Mouse (Mus musculus) layer of hippocampus, adult 9-10 months (tissue): ENCODE data around the gene Obp2b.
"Not testable (repeated sequence)": the region's sequence is repeated elsewhere in the genome, so short reads cannot be mapped to it uniquely, and the experiment has no call there.

Source experiments
- DNase-seq: peaks from one replicate; pipeline ENCODE4 v3.0.0; 2022; ENCODE audit warnings: low spot score

Gene Obp2b

GRCm38 (mm10) chr2:25736709-25737108, at the start of gene Obp2b:
TSS of gene Obp2b (plus strand) at chr2:25737009.
- not testable (repeated sequence) for DNase-seq

DNA sequence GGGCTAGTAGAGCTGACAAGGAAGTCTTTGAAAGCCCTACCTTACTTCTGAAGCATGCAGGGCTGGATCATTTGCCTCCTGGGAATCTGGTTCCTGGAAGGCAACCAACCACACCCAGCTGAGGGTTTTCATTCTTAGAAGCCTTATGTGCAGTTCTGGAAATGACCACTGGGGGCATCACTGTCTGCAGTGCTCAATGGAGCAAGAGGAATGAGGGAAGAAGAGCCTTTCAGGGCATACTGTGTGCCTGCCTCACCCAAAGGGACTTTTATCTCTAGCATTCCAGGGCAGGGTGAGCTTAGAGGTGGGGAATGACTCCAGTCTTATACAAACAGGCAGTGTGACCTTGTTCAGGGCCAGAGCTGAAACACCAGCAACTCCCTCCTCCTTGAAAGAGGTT, 42.2 kb upstream of the Obp2b start:
- no peak for DNase-seq

GRCm38 (mm10) chr2:25696951-25697350, 39.9 kb upstream of the Obp2b start:
- DNase-seq, result no peak

GRCm38 (mm10) chr2:25698696-25699095, 38.1 kb upstream of the Obp2b start:
- DNase-seq, result no peak

DNA sequence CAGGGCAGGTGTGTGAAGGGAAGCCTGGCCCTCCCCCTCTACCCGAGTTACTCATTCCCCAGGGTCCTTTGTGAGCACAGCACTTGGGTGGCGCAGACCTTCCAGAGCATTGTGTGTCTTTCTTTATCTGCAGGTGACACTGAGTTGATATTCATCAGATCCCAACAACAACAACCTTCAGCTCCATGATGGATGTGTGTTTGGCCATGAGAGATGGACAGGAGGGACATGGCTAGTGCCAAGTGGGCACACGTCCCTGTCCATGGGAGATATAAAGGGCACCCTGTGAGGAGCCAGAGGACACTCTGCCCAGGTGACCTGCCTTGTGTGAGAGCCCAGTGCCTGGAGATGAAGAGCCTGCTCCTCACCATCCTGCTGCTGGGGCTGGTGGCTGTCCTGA, 37.1 kb upstream of the Obp2b start, which contains the start of gene Obp2a:
Gene Obp2a (plus strand): TSS at position 301 of the 400 bp plus-strand sequence.
- not testable (repeated sequence) for DNase-seq

GRCm38 (mm10) chr2:25701001-25701400, 35.8 kb upstream of the Obp2b start:
- no peak for DNase-seq

GRCm38 (mm10) chr2:25703706-25704105, 33.1 kb upstream of the Obp2b start:
- no peak for DNase-seq

GRCm38 (mm10) chr2:25706643-25707481, 29.9 kb upstream of the Obp2b start, which contains the start of gene Bmyc:
TSS of gene Bmyc (plus strand) at chr2:25706739.
- DNase-seq, result peak; percentile 65

GRCm38 (mm10) chr2:25708121-25708520, 28.7 kb upstream of the Obp2b start:
- peak; percentile 16 for DNase-seq

- not testable (repeated sequence) for DNase-seq
Measured at GRCm38 (mm10) chr2:25709056-25709455, 27.8 kb upstream of the Obp2b start.

DNA sequence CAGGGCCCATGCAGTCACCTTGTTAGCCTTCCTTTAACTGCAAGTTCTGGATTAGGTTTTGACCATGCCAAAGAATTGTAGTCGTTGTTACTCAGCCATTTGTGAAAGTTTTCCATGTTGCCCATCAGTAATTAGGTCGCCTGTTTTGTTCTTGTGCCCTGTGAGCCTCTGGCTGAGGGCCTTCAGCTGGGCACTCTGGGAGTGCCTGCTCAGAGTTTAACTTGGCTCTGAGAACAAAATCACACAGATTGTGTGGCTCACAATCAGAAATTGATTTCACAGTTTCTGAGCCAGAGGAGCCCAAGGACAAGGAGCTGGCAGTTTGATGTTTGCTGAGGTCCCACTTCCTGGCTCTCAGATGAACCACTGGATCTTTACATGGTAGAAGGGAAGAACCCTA, 27.0 kb upstream of the Obp2b start:
- not testable (repeated sequence) for DNase-seq

DNA sequence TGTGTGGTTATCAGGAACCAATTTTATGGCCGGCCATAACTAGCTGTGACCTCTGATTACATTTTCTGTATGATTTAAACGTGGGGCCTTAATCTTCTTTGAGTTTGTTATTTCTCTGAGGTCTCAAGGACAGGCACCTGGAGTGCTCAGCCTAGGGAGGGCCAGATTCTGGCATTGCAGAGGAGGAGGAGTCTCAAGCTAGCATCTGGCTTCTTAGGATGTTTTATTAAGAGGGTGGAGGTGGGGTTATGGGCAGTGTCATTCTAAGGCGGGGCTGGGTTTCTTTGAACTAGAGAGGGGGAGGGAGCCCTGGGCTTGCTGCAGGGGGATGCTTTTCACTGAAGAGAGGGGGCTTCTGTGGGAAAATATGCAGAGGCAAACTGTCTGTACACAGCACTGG, 25.2 kb upstream of the Obp2b start:
- DNase-seq, result not testable (repeated sequence)

DNA sequence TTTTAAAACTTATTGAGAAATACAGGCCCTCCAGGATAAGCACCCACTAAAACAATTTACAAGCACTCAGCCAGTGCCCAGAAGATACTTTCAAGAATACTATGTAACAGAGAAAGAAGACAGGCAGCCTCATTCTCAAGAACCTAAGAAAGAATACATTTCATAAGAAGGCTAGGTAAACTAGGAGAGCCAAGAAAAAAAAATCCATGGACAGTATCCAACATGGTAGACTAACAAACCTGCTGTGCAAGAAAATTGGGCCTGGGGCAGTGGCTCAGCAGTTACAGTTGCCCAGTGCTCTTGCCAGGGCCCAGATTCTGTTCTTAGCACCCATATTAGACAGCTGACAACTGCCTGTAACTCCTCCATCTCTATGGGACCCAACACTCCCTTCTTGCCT, 19.6 kb upstream of the Obp2b start:
- DNase-seq, result no peak

- DNase-seq, result no peak
Measured at GRCm38 (mm10) chr2:25733199-25733930, 3.4 kb upstream of the Obp2b start.

DNA sequence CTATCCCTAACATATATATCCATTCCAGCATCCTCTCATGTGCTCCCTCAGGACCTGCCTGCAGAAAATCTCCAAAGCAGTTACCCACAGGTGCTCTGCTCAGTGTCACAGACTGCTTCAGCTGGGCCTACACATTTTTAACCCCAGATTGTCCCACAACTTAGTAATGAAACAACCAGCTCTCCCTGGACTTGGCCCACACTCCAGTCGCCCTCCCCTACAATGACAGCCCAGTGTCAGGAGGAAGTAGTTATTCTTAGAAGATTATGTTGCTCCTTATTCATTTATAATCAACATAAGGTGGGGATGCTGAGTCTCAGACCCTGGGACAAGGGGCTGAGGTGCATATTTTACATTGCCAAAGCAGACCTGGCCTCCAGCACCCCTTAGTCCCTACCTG, 4.9 kb downstream of the Obp2b start:
- no peak for DNase-seq

DNA sequence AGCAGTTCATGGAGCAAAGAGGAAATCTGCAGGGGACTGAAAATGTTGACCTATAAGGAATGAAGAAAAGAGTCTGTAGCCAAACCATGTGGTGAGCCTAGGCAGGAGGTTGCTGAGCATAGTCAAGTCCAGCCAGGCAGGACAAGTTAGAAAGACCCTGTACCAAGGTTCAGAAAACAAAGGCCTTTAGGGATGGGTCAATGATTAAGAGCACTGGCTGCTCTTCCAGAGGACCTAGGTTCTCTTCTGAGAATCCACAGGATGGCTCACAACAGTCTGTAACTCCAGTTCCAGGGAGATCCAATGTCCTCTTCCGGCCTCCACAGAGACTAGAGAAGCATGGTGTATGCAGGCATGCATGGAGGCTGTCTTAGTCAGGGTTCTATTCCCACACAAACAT, 17.4 kb downstream of the Obp2b start:
- no peak for DNase-seq

- DNase-seq, result no peak
Measured at GRCm38 (mm10) chr2:25758064-25758625, 21.3 kb downstream of the Obp2b start.

DNA sequence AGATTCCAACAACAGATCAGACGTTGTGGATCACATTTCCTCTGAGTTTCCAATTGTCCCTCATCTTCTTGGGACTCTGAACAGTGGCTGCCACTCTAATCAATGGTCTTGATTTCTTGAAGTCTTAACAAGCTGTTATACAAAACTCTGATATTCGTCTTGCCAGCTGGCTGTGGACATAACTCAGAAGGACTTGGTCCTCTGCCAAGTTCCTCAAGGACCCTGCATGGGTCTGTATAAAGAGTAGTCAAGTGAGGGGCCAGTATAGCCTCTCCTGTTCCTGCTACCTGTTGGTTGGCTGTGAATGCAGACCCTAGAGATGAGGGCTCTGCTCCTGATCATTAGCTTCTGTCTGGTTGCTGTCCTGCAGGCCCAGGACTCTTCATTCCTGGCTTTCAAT, 28.5 kb downstream of the Obp2b start, which contains the start of gene Lcn3:
Gene Lcn3 (plus strand): TSS at position 301 of the 400 bp plus-strand sequence.
- DNase-seq, result no peak

- no peak for DNase-seq
Measured at GRCm38 (mm10) chr2:25767764-25768163, 31.0 kb downstream of the Obp2b start.

GRCm38 (mm10) chr2:25773507-25773906, 36.7 kb downstream of the Obp2b start:
- no peak for DNase-seq

DNA sequence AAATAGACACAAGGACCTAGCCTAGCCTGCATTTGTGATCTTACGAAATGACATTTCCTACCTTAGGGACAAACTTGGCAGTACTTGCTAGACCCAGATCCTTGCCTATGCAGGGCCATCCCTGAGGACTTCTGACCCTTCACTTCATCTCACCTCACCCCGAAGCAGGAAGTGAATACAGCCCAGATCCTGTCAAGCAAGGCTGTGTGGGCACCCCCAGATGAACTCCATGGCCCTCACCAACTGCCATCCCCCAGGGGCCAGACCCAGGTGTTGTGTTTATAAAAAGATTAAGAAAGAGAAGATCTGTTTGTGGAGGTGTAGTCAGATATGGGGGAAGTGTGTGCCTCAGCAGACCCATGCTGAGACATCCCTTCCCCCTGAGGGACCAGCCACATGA, 37.8 kb downstream of the Obp2b start:
- DNase-seq, result no peak

DNA sequence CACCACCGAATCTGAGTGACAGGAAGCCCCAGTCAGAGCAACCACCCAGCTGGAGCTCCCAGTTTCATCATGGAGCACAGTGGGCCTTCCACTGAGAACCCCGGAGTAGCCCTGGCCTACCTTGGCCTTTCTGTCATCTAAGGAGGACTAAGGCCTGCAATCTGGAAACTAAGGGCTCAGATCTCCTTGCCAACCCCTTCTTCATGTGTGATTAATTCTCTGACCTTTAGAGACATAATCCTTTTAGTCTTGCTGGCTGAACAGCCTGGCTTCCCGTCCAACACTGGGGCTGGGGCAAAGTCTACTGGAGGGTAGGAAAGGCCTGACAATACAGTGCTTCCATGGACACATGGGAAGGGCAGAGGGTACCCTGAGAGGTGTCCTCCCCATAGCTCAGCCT, 39.2 kb downstream of the Obp2b start:
- no peak for DNase-seq

GRCm38 (mm10) chr2:25776717-25777116, 39.9 kb downstream of the Obp2b start, which contains the start of gene Lcn11:
TSS of gene Lcn11 (plus strand) at chr2:25777017.
- no peak for DNase-seq
